Mouse (Mus musculus) CH12.LX (cell line): ENCODE measurements around the gene Babam2. TPM values are rescaled to one million over a fixed set of nuclear protein-coding genes. Genes with fewer than 3 reads are reported as not detected.
A peak's percentile ranks its signal among the peaks of the same experiment; 100 is the strongest.

Experiments
- DNase-seq: peaks from one replicate; pipeline ENCODE4 v3.0.0-alpha.2; 2013; ENCODE audit errors: extremely low read depth
- H3K27ac ChIP-seq: 2 replicates; pipeline ENCODE4 v1.5.1; 2012; ENCODE audit warnings: low read depth, mild to moderate bottlenecking, control low read depth, moderate library complexity; ENCODE audit not compliant: insufficient read depth
- H3K27me3 ChIP-seq: replicated peaks from 2 replicates; pipeline ENCODE3; 2012; ENCODE audit warnings: inconsistent platforms
- H3K36me3 ChIP-seq, 2 experiments: replicated peaks in 1 of 2; 2 replicates each; pipeline versions ENCODE3 to v1.6.1; 2012; ENCODE audit warnings: inconsistent platforms in 1 of 2, low read length in 1 of 2, mild to moderate bottlenecking in 1 of 2, mixed read lengths in 1 of 2, moderate library complexity in 1 of 2; ENCODE audit not compliant: control insufficient read depth in 1 of 2, insufficient read depth in 1 of 2
- H3K4me1 ChIP-seq, 2 experiments: 2 replicates each; pipeline ENCODE4 v1.6.1; 2012; ENCODE audit warnings: inconsistent platforms in 1 of 2, moderate library complexity in 1 of 2; ENCODE audit not compliant: insufficient read depth in 2 of 2, control insufficient read depth in 1 of 2
- H3K4me2 ChIP-seq: 2 replicates; pipeline ENCODE4 v1.6.1; 2012; ENCODE audit warnings: low read depth, mild to moderate bottlenecking, control low read depth; ENCODE audit not compliant: poor library complexity, insufficient read depth, severe bottlenecking
- H3K4me3 ChIP-seq, 3 experiments: fragments of 150-350 bp in 1 of 3; sonication (generic) in 1 of 3; replicated peaks in 1 of 3; 2 replicates each; pipeline versions ENCODE3 to v1.5.1; 2011 to 2012; ENCODE audit warnings: low read depth in 2 of 3, low read length in 2 of 3, mild to moderate bottlenecking in 2 of 3, moderate library complexity in 2 of 3, control low read depth in 1 of 3, improper control_type of control experiment in 1 of 3, inconsistent platforms in 1 of 3, mixed read lengths in 1 of 3; ENCODE audit not compliant: poor library complexity in 1 of 3
- H3K79me2 ChIP-seq: replicated peaks from 2 replicates; pipeline ENCODE4 v1.6.1; 2012; ENCODE audit warnings: mild to moderate bottlenecking, moderate library complexity; ENCODE audit not compliant: control insufficient read depth, poor library complexity, insufficient read depth, severe bottlenecking; ENCODE audit errors: extremely low read depth
- H3K9ac ChIP-seq: 2 replicates; pipeline ENCODE4 v1.6.1; 2012; ENCODE audit warnings: low read depth, mild to moderate bottlenecking, control low read depth, moderate library complexity; ENCODE audit not compliant: insufficient read depth
- H3K9me3 ChIP-seq: replicated peaks from 2 replicates; pipeline ENCODE3; 2012; ENCODE audit warnings: low read length, inconsistent platforms, mixed read lengths
- CHD2 ChIP-seq: IDR thresholded peaks from 2 replicates; pipeline ENCODE4 v1.6.1; 2011; ENCODE audit warnings: low read length, improper control_type of control experiment
- CTCF ChIP-seq, 2 experiments: IDR thresholded peaks in 1 of 2; conservative IDR thresholded peaks in 1 of 2; 2 replicates each; pipeline ENCODE4 v1.5.1; 2011 to 2012; ENCODE audit warnings: low read depth in 2 of 2, low read length in 2 of 2, improper control_type of control experiment in 1 of 2, inconsistent platforms in 1 of 2, mild to moderate bottlenecking in 1 of 2, moderate library complexity in 1 of 2
- E2F4 ChIP-seq: IDR thresholded peaks from 2 replicates; pipeline ENCODE4 v1.6.1; 2011; ENCODE audit warnings: low read depth, low read length, improper control_type of control experiment; ENCODE audit not compliant: insufficient replicate concordance
- ELF1 ChIP-seq: IDR thresholded peaks from 2 replicates; pipeline ENCODE4 v1.6.1; 2014; ENCODE audit warnings: low read depth, mild to moderate bottlenecking, inconsistent platforms, low read length, improper control_type of control experiment
- EP300 ChIP-seq: IDR thresholded peaks from 2 replicates; pipeline ENCODE4 v1.6.1; 2011; ENCODE audit warnings: low read length, improper control_type of control experiment
- ETS1 ChIP-seq: conservative IDR thresholded peaks from 2 replicates; pipeline ENCODE4 v1.6.1; 2012; ENCODE audit warnings: low read depth, mild to moderate bottlenecking, inconsistent platforms, low read length, improper control_type of control experiment, moderate library complexity
- HCFC1 ChIP-seq: IDR thresholded peaks from 2 replicates; pipeline ENCODE4 v1.6.1; 2012; ENCODE audit warnings: low read depth, mild to moderate bottlenecking, inconsistent platforms, low read length, improper control_type of control experiment
- IRF4 ChIP-seq: IDR thresholded peaks from 2 replicates; pipeline ENCODE4 v1.6.1; 2014; ENCODE audit warnings: low read depth, mild to moderate bottlenecking, inconsistent platforms, low read length, improper control_type of control experiment
- JUN ChIP-seq: IDR thresholded peaks from 2 replicates; pipeline ENCODE4 v1.6.1; 2011; ENCODE audit warnings: low read depth, mild to moderate bottlenecking, low read length, improper control_type of control experiment, moderate library complexity; ENCODE audit not compliant: insufficient read depth
- JUND ChIP-seq: conservative IDR thresholded peaks from 2 replicates; pipeline ENCODE4 v1.6.1; 2011; ENCODE audit warnings: low read depth, low read length, improper control_type of control experiment
- MAFK ChIP-seq: IDR thresholded peaks from 2 replicates; pipeline ENCODE4 v1.6.1; 2011; ENCODE audit warnings: low read length, improper control_type of control experiment; ENCODE audit not compliant: insufficient replicate concordance
- MAZ ChIP-seq: IDR thresholded peaks from 2 replicates; pipeline ENCODE4 v1.6.1; 2012; ENCODE audit warnings: low read depth, mild to moderate bottlenecking, inconsistent platforms, low read length, improper control_type of control experiment, moderate library complexity
- MEF2A ChIP-seq: IDR thresholded peaks from 2 replicates; pipeline ENCODE4 v1.6.1; 2014; ENCODE audit warnings: low read depth, mild to moderate bottlenecking, inconsistent platforms, low read length, improper control_type of control experiment, borderline replicate concordance
- MYC ChIP-seq: IDR thresholded peaks from 2 replicates; pipeline ENCODE4 v1.6.1; 2011; ENCODE audit warnings: low read depth, mild to moderate bottlenecking, improper control_type of control experiment, low read length
- NELFE ChIP-seq: IDR thresholded peaks from 2 replicates; pipeline ENCODE4 v1.6.1; 2011; ENCODE audit warnings: low read depth, low read length, improper control_type of control experiment
- PAX5 ChIP-seq: IDR thresholded peaks from 2 replicates; pipeline ENCODE4 v1.6.1; 2012; ENCODE audit warnings: low read length, inconsistent platforms, mixed read lengths
- POLR2A ChIP-seq: IDR thresholded peaks from 2 replicates; pipeline ENCODE4 v1.6.1; 2011; ENCODE audit warnings: low read depth, mild to moderate bottlenecking, improper control_type of control experiment, low read length
- POLR2AphosphoS2 ChIP-seq: IDR thresholded peaks from 2 replicates; pipeline ENCODE4 v1.6.1; 2011; ENCODE audit warnings: low read depth, low read length, improper control_type of control experiment
- RAD21 ChIP-seq: IDR thresholded peaks from 2 replicates; pipeline ENCODE4 v1.6.1; 2011; ENCODE audit warnings: low read depth, mild to moderate bottlenecking, low read length, improper control_type of control experiment, moderate library complexity
- SIN3A ChIP-seq: IDR thresholded peaks from 2 replicates; pipeline ENCODE4 v1.6.1; 2012; ENCODE audit warnings: low read length, improper control_type of control experiment, inconsistent platforms
- USF1 ChIP-seq: IDR thresholded peaks from 2 replicates; pipeline ENCODE4 v1.6.1; 2014; ENCODE audit warnings: low read depth, mild to moderate bottlenecking, inconsistent platforms, low read length, improper control_type of control experiment
- USF2 ChIP-seq: conservative IDR thresholded peaks from 2 replicates; pipeline ENCODE4 v1.6.1; 2011; ENCODE audit warnings: low read depth, low read length, improper control_type of control experiment
- ZMIZ1 ChIP-seq: IDR thresholded peaks from 2 replicates; pipeline ENCODE4 v1.6.1; 2012; ENCODE audit warnings: low read depth, mild to moderate bottlenecking, inconsistent platforms, low read length, improper control_type of control experiment
- dilution Hi-C: fragments of 300-500 bp; cut with MboI; formaldehyde crosslinking; loops from 2 replicates; pipeline ENCODE4 v1.14.3; 2020; ENCODE audit warnings: low sequenced_read_pairs; ENCODE audit not compliant: extremely low pct_unique_long_range_greater_than_20kb, extremely low pct_ligation_motif_present
- in situ Hi-C: fragments of 300-500 bp; cut with MboI; formaldehyde crosslinking; loops from 3 replicates; pipeline ENCODE4 v1.14.3; 2019; ENCODE audit warnings: low sequenced_read_pairs, low pct_ligation_motif_present, low pct_unique_long_range_greater_than_20kb, mixed read lengths
- polyA plus RNA-seq: library from polyadenylated mRNA; unstranded; fragments of >175 nt; gene quantifications from 2 replicates; pipeline ENCODE4 v1.2.1, GENCODE M21; 2012; ENCODE audit warnings: low read depth; ENCODE audit not compliant: insufficient read length
- total RNA-seq, 2 experiments: library from RNA; depleted of rRNA; stranded (reverse); fragments of 300-350 nt in 1 of 2; fragments of >200 nt in 1 of 2; gene quantifications; 2 replicates each; pipeline ENCODE4 v1.2.3; 2012 to 2014

Babam2 gene
- total and polyA plus RNA-seq, 3 experiments = 38.2 to 78.0 (median 39.8) TPM

DNA sequence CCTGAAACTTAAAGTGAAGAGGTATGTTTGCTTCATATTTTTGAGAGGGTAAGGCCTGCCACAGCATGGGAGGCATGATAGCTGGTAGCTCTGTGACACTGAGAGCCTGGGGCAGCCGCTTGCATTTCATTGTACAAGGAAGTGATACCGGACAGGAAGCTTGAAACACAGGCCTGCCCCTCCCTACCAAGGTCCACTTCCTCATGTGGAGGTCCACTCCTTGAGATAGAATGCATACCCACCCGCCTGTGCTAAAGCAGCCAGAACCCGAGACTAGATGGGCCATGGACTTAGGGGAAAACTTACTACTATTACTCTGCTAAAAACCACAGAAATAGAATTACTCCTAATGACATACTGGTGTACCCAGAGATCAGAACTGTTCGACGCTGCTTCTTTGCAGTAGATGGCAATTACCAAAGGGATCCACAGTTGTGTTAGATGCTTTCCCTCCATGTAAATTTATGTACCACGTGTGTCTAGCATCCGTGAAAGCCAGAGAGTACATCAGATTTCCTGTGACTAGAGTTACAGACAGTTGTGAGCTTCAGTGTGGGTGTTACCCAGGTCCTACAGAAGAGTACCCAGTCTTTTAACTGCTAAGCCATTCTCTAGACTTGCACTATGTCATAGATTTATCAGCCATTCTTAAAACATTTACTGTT is 173.5 kb downstream of the Babam2 start:
- Histone ChIP-seq H3K4me2 (peak overlapping the region; percentile 8; the same call in 1 of the 2 replicates), H3K4me3 (no peak overlapping the region), H3K9ac (peak overlapping the region; percentile 34), H3K4me1 (peaks cover 4 to 10% of the 10 kb centered on the region in 2 experiments), H3K9me3 (no peaks in the 10 kb centered on the region), H3K36me3 (no peaks in the 10 kb centered on the region), H3K27ac (peak overlapping the region; percentile 17; the same call in 1 of the 2 replicates), H3K27me3 (no peaks in the 10 kb centered on the region), H3K79me2 (no peaks in the 10 kb centered on the region)
- TF ChIP-seq POLR2AphosphoS2 (no peak), CHD2 (no peak), MEF2A (peak; percentile 50; the same call in 1 of the 2 replicates), CTCF (conservative IDR thresholded peaks at IDR 0.05 in 1 of 2, IDR thresholded peaks at IDR 0.05 in 1 of 2; ENCODE audit: low read depth in 2 of 2, low read length in 2 of 2) (no peak), E2F4 (no peak), USF1 (peak; percentile 15), SIN3A (no peak), RAD21 (no peak; the same call in 1 of the 2 replicates), EP300 (peak; percentile 69), ETS1 (no peak), MAZ (peak; percentile 50; the same call in 1 of the 2 replicates), MYC (peak; percentile 51; the same call in 1 of the 2 replicates), MAFK (no peak), ELF1 (peak; percentile 84), POLR2A (peak; percentile 46; the same call in 1 of the 2 replicates), HCFC1 (peak; percentile 64), NELFE (0 out of 2 replicates have a peak, but pooled peaks have one; percentile 27), PAX5 (no peak), JUND (no peak), ZMIZ1 (no peak), USF2 (0 out of 2 replicates have a peak, but pooled peaks have one; percentile 7), JUN (no peak), IRF4 (peak; percentile 85)
- in situ Hi-C loops = no loop called here
- dilution Hi-C loops = no loop called here
- peak; percentile 55 for DNase-seq
